Mouse (Mus musculus) CD4-positive, CD25-positive, alpha-beta regulatory T cell, adult 2 months (primary cell): Measurements from ENCODE around the gene Cln3.
A peak's percentile ranks its signal among the peaks of the same experiment; 100 is the strongest.

Experiments used
- DNase-seq: peaks from one replicate; pipeline ENCODE4 v3.0.0-alpha.2; 2012; ENCODE audit warnings: low read depth, low spot score

Cln3 gene

DNA sequence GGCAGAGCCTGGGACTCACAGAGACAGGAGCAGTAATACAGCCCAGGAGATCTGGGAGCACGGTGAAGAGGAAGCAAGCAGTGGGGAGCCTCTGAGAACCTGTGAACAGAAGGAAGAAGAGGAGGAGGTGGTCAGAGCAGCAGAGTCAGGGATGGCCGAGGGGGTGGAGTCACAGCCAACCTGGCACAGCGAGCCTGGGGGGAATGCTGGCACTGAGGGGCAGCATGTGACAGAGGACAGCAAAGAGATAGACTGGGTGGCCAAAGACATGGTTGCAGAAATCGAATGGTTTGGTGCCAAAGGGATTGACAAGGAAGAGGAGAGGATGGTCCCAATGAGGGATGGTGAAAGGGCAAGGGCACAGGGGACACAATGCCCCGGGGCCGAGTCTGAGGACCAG is at the start of gene Cln3:
Gene Cln3 (minus strand): TSS at position 101 of the 400 bp plus-strand sequence.
- DNase-seq, result no peak

DNA sequence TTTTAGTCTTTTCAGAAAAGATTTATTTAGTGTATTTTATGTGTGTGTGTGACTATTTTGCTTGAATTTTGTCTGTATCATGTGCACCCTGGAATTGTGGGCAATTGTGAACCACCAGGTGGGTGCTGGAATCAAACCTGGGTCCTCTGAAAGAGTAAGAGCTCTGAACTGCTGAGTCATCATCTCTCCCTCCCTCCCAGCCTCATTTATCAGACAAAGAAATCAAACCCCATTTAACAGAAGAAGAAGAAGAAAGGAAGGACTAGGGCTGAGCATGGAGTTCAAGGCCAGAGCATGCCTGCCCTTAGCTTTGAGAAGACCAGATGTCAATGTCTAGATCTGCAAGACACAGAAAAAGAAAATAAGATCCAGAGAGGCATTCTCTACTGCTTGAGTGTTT is 49.8 kb upstream of the Cln3 start:
- no peak for DNase-seq

DNA sequence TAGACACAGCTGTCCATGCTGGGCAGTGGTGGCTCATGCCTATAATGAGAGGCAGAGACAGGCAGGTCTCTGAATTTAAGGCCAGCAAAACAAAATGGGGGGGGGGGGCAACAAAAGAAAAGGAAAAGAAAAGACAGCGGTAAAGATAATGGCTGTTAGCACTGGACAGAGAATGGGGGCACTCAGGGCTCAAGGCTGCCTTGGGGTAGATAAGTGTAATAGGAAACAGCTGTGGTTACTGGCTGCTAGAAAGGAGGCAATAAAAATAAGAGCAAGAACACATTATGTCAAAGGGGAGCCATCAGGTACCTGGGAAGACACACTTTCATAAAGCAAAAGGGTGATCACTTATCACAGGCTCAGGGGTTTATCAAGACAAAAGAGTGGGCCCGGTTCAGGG is 46.9 kb upstream of the Cln3 start:
- DNase-seq, result no peak

DNA sequence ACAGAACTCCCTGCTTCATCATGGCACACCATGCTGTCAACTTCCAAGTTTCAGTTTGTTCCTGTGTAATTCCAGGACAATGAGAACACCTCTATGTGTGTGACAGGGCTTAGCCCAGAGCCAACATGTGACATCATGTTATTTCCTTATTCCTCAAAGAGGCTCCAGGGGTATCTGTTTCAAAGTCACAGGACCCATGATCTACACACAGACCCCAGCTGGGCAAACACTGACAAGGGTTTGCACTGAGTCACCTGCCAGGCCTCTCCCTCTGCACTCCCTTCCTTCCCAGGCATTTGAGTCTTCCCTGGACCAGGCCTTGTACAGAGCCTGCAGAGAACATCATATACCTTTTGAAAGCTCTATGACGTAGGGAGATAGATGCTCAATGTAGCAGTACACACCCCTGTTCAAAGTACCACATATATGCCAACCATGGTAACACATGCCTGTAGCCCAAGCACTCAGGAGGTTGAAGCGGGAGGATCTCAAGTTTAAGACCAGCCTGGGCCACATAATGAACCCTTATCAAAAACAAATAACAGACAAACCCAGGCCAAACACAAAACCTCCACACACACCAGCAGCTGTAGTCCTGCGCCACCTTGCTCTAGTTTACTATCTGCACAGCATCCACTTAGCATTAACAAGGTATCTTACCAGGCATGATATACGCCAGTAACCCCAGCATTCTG is 45.4 kb upstream of the Cln3 start, which contains the start of gene Nupr1:
Gene Nupr1 (minus strand): TSS at position 38 of the 695 bp plus-strand sequence.
- no peak for DNase-seq

DNA sequence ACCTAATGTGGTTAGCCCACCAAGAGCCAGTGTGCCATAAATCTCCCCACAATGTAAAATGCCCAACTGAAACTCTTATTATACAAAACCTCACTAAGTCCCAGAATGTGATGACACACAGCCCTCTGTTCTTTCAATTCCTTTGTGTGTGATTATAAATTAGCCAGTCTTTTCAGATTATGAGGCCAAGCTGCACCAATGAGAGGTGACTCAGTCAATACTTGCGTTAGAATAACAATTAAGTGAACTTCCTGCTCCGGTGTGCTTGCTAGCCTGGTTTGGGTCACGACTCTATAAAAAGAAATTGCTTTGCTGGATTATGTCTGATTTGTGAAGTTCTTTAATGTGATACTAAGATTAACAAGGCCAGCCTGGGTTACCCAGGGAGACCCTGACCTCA is 44.3 kb upstream of the Cln3 start:
- DNase-seq, result no peak

- DNase-seq, result no peak
Measured at GRCm38 (mm10) chr7:126628111-126628510, 42.5 kb upstream of the Cln3 start.

- no peak for DNase-seq
Measured at GRCm38 (mm10) chr7:126625807-126626600, 40.4 kb upstream of the Cln3 start.

GRCm38 (mm10) chr7:126625369-126625768 is 39.8 kb upstream of the Cln3 start:
- no peak for DNase-seq

DNA sequence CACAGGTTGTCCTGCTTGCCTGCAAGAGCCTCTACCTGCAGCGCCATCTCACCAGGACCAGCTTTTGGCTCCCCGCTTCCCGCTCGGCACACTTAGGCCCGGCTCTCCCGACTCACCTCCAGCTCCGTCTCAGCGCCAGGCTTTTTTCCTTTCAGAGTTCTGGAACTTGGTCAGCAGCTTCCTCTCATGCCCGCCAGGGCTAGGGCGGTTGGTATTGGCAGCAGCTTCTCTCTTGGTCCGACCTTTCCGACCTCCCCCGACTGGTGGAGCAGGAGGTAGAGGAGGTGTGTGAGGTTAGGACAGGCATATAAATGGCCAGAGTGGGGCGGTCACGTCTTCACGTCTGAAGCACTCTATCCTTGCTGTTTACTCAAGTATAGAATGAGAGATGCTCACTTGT is 39.2 kb upstream of the Cln3 start:
- no peak for DNase-seq

GRCm38 (mm10) chr7:126623381-126623780 is 37.8 kb upstream of the Cln3 start:
- DNase-seq, result no peak

DNA sequence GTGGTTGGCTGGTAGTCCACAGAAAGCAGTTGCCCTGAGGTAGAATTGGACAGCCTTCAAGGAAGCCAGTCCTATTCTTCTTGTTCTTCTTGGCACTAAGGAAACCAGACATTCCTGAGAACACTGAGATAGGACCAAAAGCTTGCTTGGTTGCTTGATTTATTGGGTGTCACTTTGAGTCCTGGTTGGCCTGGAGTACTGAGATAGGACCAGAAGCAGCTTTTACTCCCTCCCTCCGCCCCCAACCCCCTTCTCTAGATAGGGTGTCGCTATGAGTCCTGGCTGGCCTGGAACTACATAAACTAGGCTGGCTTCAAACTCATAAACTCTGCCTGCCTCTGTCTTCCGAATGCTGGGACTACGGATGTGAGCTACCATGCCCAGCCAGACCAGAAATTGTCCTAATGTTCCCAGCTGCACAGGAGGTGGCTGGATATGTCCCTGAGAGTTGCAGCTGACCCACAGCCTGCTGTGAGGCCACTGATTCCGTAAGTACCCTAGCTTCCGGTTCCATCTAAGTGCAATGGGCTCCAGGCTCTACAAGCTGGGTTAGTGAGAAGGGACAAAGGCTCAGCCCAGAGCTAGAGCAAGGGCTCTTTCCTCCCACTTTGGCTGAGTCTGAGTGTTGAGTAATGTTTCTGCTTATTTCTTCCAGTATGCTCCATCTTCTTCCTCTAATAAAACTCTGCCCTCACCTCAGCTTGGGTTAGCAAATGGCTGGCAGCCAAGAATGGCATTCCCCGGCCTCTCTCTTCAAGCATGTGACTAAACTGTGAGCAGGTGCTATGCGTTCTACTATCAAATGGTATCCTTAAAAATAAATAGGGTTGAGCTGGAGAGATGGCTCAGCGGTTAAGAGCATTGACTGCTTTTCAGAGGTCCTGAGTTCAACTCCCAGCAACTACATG is 36.1 kb upstream of the Cln3 start:
- DNase-seq, result no peak

GRCm38 (mm10) chr7:126619559-126620275 is 34.1 kb upstream of the Cln3 start:
- peak; percentile 74 for DNase-seq

DNA sequence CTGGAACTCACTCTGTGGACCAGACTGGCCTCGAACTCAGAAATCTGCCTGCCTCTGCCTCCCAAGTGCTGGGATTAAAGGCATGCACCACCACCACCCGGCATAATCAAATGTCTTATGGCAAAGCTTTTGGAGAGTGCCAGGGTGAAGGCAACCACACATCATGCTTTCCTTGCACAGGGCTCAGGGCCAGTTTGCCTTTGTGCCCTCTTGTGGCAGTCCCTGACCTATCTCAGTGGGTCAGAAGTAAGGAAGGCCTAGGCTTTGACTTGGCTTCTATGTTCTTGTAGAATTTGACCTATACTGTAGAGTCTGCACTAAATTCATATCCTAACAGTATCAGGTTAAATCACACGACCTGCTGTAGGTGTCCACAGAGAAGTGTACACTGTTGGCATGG is 31.1 kb upstream of the Cln3 start:
- no peak for DNase-seq

GRCm38 (mm10) chr7:126612736-126613135 is 27.1 kb upstream of the Cln3 start:
- DNase-seq, result no peak

DNA sequence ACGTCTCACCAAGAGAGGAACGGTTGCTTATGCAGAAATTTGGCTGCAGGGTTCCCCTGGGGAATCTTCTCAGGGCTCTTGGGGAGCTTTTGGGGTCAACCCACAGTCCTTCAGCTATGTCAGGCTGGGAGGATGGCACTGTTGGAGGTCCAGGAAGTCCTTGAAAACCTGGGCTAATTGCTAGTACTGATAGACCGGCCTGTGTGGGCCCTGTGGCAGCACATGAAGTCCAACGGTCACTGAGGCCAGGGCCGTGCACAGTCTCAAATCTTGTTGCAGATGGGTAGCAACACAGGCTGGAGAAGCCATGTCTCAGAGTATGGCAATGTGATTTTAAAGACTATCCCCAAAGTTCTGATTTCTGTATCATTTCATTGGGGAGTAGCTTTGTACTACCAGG is 22.2 kb upstream of the Cln3 start:
- DNase-seq, result no peak

DNA sequence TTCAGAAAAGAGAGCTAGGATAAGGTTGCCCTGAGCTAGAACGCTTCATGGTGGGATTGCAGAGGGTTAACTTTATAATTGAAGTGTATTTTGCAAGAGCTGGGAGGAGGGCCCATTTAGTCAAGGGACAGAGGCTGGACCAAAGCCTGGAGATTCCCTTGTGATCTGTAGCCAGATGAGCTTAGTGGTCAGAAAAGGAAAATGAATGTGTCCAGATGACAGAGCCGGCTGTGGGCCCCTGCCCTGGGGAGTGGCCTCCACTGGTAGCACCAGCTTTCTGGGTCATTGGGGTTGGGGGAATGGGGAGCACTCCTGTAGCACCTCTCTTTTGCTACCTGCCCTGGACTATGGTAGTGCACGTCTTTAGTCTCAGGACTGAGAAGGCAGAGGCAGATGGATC is 21.4 kb upstream of the Cln3 start:
- no peak for DNase-seq

GRCm38 (mm10) chr7:126606611-126607010 is 21.0 kb upstream of the Cln3 start:
- peak; percentile 41 for DNase-seq

- no peak for DNase-seq
Measured at GRCm38 (mm10) chr7:126602650-126603049, 17.0 kb upstream of the Cln3 start.

DNA sequence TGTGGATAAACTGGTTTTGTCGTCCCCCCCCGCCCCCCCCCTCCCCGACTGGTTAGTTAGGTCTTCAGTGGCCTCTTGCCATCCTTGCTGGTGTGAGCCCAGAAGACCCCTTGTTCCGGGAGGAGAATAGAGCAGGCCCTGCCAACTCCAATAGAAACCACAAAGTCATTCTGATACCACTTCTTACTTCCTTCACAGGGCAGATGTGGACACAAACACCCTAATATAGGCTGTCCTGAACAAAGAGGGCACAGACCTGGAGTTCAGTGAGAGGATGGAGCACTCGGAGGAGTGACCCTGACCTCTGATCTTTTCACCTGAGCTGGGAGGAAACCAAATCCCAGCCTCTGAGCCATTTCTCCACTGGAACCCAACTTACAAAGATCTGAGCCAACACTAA is 16.3 kb upstream of the Cln3 start:
- DNase-seq, result no peak

- no peak for DNase-seq
Measured at GRCm38 (mm10) chr7:126598919-126599318, 13.3 kb upstream of the Cln3 start.

- no peak for DNase-seq
Measured at GRCm38 (mm10) chr7:126596414-126596813, 10.8 kb upstream of the Cln3 start.
